Mouse (Mus musculus) brain, embryonic 14.5 days (tissue): ENCODE results near the gene Thap4.

ENCODE experiments used
- CTCF ChIP-seq: fragments of 200-500 bp; IDR thresholded peaks from 2 replicates; pipeline ENCODE4 v1.5.1; 2012; ENCODE audit warnings: inconsistent platforms, mild to moderate bottlenecking, moderate library complexity, borderline replicate concordance; ENCODE audit not compliant: insufficient read depth, insufficient read length; ENCODE audit errors: extremely low read depth
- POLR2A ChIP-seq: fragments of 200-500 bp; IDR thresholded peaks from 2 replicates; pipeline ENCODE4 v1.6.1; 2012; ENCODE audit warnings: mild to moderate bottlenecking, inconsistent platforms, borderline replicate concordance; ENCODE audit not compliant: poor library complexity, insufficient read depth, insufficient read length, severe bottlenecking; ENCODE audit errors: extremely low read depth

DNA sequence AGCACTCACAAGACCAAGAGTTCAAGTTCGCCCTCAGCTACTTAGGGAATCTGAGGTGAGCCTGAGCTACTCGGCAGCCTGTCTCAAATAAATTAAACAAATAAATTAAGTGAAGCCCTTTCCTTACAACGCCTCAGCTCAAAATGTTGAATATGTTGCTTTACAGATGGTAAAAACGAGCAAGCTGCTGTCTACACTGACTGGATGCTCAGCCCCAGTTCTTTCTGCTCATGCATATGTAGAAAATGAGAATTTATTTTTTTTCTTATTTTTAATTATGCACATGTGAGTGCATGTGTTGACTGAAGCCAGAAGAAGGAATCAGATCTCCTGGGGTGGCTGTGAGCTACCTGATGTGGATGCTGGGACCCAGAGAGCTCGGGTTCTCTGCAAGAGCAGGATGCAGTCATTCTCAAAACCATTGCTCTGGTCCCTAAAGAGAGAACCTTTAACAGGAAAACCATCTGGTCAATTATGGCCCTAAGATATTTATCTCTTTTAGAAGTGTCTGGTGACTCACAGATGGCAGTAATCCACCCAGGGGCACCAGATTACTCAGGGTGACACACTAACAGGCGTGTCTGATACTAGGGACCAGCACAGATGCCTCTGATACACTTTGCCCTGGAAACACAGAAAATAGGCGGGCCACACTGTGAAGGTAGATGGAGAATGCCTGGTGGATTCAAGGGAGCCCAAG lies 98.2 kb downstream of the Thap4 start:
- TF ChIP-seq CTCF (no peak), POLR2A (no peak)
